Mouse (Mus musculus) 416B (cell line): ENCODE measurements at regions not wholly inside any gene's neighbourhood (a gene's known extent, or its start where the extent isn't known, plus 50 kb on each side); places are given as distances from the start of the nearest gene placed in this dataset.

Experiments
- DNase-seq: peaks from one replicate; pipeline ENCODE4 v3.0.0; 2011; ENCODE audit warnings: low read depth

DNA sequence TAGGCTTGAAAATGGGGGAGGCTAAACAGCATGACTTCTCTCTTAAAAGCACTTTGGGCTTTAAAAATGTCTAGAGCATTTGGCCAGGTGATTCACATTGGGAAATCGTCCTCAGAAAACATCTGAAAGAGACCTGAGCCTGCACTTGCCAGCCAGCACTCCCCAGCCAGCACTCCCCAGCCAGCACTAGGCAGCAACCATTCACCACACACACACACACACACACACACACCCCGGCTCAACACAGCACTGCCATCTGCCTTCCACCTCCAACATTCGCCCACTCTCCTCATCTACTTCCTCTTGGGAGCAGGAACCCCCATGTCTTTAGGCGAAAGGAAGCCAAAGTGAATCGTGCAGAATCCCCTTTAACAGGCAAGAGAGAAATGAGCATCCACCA, 85.4 kb downstream of the Atp23 start:
- no peak for DNase-seq

DNA sequence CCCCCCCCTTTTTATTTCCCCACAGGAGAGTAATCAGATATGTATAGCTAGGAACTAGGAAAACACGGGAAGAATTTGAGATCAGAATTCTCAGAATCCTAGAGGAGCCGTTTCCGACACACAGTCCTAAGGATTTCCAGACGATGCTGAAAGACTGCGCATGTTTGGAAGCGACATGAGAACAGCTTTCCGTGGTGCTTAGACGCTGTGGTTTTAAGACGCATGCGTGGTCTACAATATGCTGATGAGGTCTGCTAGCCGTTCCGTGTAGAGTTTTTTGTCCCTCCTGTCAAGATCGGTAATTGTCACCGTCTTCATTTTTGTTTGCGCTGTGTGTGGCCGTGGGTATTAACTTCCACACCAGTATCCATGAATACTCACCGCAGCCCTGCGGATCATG, 86.2 kb downstream of the Atp23 start:
- DNase-seq = no peak

DNA sequence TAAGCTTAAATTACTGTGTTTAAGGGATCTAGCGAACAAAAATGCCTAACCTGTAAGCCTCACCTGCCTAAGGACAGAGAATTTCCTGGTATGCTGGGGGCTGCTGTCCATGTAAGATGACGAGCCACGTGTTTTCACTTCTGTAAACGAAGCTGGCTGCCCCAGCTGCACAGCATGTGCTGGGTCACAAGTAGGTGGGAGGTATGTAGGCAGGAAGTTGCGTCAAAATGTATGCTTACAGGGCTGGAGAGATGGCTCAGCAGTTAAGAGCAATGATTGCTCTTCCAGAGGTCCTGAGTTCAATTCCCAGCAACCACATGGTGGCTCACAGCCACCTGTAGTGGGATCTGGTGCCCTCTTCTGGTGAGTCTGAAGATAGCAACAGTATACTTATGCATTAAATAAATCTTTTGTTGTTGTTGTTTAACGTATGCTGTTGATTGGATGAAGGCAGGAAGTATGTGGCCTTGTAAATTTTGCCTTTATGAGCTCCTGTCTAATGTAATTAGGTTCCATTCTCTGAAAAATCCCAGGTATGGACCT, 88.0 kb downstream of the Atp23 start:
- peak; percentile 18 for DNase-seq

DNA sequence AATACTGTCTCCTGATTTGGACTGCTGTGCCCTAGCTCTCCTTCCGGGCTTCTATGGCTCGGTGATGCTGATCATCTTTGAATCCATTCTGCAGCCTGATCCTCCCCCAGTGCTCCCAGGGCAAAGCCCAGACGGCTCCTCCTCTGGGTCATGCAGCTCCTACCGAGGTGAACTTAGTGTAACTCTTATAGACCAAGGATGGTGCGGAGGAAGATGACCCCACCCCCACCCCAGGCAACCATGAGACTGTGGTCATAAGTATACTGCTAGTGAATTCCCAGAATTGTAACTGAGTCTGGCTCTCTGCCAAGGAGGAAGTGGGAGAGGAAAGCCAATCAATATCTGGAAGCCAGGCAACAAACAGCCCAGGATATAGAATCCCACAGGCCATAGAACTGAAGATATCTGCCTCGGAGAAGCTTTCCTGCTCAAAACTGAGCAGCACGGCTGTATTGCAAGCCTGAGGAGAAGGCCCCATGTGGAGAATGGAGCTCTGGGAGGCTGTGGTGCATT, 88.9 kb downstream of the Atp23 start:
- DNase-seq = no peak

DNA sequence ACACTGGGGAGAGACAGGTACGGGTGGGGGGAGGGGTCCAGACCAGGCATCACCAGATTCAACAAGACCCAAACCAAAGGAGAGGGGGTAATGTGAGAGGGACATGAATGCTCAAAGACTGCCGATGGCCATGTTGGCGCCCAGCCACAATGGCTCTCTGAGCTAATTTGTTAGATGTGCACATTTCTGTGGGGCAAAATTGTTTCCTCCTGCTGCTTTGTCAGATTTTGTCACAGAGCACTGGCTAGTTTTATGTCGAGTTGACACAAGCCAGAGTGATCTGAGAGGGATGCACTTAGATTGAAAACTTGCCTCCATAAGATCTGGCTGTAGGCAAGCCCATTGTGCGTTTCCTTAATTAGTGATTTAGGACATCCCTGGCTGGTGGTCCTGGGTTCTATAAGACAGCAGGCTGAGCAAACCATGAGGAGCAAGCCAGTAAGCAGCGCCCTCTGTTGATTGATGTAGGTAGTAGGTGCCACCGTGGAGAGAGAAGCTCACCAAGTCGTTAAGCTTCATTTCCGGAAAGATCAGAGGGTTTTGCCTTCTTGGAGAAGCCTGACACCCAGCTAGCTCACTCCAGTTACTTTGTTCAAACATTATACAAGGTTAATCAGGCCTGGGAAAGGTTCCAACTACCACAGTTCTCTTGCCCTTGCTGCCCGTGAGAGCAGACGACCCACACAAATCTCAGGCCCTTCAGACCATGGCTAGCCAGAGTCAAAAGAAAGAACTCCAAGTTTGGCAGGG, 90.6 kb downstream of the Atp23 start:
- no peak for DNase-seq

DNA sequence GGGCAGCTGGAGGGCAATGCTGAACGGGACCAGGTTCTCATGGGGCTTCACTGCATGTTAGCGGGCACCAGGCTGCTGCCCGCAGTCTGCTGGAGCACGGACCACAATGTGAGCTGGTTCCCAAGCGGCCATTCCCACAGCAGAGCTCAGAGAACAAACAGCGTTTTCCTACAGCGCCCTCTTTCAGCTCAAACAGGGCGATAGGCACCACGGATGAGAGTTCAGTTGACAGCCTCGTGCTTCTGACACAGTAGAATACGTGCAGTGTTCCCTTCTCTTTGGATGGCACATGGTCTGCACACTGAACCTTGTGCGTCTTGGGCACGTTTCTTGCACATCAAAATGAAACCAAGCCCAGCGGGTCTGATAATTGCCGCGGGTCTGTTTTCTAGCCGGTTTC, 91.6 kb downstream of the Atp23 start:
- no peak for DNase-seq

DNA sequence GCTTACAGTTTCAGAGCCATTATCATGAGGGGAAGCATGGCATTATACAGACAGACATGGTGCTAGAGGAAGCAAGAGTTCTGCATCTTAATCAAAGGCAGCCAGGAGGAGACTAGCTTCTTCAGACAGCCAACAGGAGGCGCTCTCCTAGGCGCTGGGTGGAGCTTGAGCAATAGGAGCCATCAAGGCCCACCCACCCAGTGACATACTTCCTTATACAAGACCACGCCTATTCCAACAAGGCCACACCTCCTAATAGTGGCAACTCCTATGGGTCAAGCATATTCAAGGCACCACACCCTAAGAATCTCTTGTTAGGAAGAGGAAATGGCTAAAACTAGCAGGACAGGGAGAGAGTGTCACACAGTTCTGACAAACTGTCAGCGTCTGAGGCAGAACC, 94.3 kb downstream of the Atp23 start:
- no peak for DNase-seq

DNA sequence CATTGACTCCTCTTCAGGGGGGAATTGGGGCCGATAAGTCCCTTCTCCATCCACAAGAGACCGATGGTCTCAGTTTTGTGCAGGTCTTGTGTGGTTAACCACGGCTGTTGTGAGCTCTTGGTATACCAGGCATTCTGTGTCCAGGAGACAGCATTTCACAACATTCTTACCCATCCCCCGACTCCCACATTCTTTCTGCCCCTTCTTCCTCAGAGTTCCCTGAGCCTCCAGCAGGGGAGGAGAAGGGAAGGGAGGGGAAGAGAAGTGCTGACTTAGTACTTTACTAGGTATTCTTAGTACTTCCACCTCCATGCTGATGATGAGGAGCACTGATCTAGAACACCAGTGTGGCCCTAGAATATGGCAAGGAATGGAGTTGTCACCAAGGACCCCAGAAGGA, 98.4 kb downstream of the Atp23 start:
- DNase-seq = no peak

DNA sequence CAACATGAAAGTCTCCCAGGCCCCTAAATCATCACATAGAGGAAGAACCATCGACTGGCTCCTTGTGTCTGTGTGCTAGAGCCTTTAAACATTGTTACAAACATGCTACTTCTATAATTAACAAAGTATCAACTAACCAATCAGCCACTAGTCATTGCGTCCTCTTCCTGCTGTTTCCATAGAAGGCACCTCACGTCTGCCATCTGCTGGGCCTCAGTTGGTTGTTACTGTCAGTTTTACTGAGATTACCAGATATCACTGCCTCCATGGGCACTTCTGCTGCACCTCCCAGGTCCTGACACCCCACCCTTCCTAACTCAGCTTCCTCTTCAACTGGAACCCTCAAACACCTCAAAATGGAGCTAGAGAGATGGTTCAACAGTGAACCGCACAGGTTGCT, 101.8 kb downstream of the Atp23 start:
- no peak for DNase-seq

DNA sequence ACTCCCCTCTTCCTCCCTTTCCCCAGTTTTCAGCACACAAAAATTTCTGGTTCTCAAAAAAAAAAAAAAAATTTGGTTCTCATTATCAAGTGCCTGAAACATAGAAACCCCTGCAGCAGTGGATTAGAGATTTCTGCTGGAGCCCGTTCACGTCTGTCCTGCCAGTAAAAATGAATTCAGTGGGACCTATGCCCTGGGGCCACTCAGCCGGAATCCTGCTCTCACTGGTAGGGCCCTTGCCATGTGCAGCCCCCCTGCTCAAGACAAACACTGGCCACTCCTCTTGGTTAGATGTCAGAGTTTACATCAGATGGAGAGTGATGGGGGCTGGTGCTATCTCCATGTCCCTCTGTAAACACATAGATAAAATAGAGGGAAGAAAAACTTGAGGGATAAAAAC, 108.0 kb downstream of the Atp23 start:
- no peak for DNase-seq

DNA sequence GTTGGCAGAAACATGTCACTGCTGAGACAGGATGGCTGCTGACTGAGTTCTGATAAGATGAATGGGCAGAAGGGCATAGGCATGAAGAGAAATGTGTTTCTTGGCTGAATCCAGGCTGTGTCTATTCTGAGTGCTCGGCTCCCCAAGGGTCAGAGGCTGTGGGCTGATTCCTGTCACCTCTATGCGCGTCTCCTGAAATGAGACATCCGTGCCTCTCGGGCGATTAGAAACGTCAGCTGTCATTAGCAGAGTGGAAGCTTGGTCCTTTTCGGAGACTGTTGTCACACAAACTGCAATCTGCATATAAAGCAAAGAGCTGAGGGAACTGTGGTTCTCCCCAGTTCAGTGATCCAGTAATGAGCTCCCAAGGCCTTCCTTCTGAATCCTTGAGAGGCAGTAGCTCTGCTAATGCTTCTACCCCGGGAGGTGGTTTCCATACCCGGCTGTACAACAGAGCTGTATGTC, 108.8 kb downstream of the Atp23 start:
- DNase-seq = no peak

DNA sequence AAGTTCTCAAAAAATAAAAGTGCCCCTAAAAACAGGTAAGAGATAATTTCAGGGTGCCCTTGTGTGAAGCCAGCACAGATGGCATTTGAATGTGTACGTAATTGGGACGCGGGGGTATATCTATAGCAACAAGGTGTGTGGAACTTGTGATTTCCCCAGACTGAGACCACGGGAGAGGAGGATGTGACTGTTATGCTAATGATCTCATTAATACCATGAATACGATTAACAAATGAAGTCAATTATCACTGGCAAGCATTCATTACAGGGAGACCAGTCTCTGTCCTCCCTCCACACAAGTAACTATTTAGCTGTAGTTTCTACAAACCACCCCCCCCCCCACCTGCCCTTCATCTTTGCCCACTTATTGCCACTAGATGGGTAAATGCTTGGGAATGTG, 112.9 kb downstream of the Atp23 start:
- DNase-seq = no peak

DNA sequence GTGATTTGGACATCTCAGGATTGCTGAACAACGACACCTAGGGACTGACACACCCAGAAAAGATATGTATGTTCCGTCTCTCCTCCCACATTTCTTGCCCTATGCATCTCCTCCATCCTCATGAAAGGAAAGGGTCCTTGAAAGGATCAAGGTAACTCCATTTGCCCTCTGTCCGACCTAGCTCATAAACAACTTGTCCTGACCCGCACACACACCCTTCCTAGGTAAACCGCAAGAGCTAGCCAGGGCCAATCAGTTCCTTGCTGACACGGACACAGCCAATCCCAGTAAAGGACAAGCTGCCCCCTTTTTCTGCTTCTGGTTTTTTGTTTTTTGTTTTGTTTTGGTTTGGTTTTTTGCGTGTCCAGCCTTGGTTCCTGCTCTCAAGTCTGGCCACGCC, 118.0 kb downstream of the Atp23 start:
- DNase-seq = no peak

DNA sequence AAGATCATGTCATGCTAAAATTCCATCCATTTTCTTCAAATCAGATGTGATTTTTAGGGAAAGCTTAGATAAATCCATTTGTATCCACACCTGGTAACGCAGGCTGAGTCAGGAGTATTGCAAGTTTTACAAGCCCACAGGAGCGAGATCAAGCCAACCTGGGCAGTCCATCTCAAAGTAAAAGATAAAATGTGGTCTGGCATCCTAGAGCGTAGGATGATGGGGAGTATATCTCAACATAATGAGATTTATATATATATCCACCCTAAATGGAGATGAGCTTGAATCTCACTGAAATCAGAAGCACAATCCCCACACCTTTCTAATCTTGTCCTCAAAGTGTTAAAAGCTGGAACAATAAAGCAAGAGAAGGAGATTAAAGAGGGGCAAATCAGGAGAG, 124.6 kb downstream of the Atp23 start:
- no peak for DNase-seq

DNA sequence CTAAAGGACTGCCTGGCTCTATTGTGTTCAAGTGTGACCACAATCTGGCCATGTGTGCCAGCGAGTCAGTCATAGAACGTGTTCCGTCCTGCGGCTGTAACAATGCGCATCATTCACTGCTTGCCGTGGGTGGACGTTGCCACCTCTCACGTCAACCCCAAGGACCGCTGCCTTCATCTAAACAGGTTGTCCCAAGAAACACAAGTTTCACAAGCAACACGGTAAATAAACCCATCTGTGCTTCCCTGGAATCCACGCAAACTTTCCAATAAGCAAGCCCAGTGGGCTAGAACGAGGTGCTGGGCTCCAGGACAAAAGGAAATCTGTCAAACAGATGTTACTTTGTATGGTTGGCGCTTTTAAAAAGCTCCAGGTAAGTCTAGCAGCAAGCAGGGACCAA, 125.2 kb downstream of the Atp23 start:
- no peak for DNase-seq

DNA sequence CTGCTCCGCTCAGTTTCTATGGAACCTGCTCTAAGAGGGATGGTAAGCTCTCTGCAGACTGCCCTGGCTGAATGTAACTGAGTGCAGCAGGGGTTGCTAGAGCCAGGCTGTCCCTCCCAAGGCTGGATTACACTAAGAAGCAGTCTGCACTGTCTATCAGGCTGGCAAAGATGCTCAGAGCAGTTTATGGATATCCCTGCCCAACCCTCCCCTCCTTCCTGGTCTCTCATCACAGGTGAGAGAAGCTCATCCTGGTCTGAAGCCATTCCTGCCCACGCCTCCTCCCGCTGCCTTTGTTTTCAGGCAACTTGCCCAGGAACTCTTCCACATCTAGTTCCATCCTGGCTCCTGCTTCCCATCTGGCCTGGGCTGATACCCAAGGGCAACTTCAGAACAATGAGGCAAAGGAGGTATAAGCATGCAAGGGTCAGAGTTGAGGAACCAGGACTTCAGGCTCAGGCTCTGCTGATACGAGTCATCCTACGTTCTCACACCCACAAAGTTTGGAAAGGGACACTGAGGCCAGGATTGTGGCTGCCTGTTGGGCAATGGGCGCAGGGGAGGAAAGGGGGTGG, 130.6 kb downstream of the Atp23 start:
- DNase-seq = no peak

DNA sequence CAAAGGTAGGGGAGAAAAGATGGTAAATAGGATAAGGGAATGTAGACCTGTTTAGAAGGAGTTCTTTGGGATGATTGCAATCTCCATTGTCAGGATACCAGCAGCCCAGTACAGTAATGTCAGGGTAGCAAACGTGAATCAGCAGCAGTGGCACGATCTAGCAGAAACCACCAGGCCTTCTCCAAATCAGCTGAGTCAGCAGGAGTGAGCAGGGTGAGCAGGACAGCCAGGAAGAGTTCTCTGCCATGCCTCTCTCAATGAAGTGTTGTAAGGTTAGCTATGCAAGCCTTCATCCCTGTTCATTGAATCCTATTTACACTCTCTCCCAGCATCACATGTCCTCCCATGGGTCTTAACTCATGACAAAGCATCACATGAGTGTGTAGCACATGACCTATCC, 135.5 kb downstream of the Atp23 start:
- no peak for DNase-seq

DNA sequence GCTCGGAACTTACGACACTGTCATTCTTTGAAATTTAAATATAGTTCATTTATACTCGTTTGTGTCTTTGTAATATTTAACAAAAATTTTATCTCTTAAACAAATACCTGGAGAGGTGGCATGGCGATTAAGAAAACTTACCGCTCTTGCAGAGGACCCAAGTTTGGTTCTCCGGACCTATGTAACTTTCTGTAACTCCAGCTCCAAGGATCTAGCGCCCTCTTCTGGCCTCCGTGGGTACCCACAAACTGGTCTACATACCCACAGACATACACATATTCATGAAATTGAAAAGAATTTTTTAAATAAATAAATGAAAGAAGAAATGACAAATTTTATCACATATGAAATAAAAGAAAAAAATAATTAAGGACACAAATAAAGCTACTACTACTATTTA, 136.4 kb downstream of the Atp23 start:
- DNase-seq = peak; percentile 9

DNA sequence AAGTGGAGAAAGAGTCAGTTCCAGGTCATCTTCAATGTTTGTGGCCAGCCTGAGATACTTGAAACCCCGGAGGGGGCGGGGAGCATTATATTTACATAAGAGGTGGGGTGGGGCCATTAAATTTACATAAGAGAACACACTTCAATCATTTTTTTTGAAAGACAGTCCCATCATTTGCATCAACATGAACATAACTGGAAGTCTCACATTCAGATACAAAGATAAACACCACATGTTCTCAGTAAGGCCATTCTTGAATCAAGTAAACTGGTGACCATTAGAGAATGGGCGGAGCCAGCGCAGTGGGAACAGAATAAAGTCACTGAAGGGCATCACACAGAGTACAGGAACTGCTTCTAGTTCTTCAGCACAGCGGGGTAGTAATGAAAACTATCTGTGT, 137.2 kb downstream of the Atp23 start:
- DNase-seq = no peak

DNA sequence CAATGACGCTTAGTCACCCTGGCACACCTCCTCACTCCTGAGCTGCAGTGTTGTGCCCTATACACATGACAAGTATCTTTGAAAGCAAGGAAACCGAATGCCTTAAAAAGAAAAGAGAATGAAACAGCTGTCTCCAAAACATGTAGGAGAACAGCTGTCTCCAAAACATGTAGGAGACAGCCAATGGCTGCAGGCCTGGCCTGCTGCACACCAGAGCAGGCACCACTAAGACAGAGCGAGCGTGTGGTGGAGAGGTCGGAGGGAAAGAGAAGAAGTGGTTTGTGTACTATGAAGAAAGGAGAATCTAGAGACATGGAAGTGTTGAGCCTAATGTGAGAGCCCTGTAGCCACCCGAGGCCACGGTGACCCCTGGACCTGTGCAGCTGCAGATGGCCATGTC, 142.5 kb downstream of the Atp23 start:
- no peak for DNase-seq

DNA sequence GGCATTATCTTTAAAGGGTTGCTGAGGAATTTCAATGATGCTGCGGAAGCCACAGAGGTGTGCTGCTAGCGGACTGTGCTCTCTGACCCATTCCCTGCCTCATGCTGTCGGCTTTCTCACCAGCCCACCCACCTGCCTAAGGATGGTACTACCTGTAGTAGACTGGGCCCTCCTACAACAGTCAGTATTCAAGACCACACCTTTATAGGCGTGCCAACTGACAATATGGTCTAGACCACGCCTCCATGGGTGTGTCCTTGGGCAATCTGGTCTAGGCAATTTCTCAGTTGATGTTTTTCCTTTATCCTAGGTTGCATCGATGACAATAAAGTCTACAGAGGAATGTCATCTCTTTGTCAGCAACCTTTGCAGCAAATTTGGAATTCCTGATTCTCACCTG, 148.0 kb downstream of the Atp23 start:
- DNase-seq = no peak

DNA sequence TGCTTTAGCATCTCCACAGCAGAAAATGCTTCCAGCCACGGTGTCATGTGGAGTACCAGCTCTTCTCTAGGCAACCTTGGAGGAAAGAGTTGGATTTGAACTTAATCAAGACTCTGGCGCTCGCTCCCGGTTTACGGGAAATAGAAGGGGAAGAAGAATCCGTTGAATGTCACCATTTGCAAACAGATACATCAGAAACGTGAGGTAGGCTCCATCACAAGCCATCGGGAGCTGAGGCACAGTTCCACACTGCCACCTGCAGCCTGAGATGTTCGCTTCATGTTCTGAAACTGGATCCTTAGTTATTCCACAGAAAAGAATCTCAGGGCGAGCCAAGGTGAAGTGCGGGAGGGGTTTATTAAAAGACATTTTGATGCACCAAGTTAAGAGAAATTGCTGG, 148.5 kb downstream of the Atp23 start:
- no peak for DNase-seq

DNA sequence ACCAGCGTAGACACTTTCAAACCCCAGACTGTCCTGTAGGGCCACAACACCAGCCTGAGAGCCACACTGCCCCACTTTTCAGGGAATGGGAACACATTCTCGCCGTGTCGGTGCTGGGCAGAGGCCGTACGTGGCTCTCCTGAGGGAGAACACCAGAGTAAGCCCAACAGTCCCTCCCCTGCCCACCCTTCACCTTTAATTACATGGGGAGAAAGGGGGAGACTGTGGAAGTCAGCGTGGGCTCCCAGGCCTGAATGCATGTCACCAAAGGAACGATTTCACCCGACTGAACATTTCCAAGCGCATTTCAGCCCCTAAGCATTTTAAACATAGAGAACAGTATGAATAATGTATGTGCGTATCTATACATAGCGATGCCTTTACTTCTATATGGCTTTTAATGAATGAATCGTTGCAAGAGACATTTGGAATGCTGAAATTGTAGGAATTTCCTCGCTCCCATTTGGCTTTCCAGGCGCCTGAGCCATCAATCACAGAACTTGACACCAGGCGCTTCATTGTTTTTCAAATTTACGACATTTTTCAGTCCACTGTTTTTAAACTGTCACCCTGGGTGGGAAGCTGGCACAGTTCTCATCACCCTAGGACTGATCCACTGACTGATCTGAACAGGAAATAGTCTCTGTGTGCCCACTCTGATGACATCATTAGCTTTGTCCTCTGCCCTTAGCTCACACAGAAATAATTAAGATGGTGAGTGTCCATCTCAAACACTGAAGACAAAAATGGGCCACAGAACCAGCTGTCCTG, 152.3 kb downstream of the Atp23 start:
- DNase-seq = no peak
